Mouse (Mus musculus) midbrain, embryonic 11.5 days (tissue): ENCODE data around the gene Cotl1. TPM values are rescaled to one million over a fixed set of nuclear protein-coding genes. Genes with fewer than 3 reads are reported as not detected.

Experiments used
- ATAC-seq: fragments of 200-750 bp; cut with Nextera tagmentation; 2 replicates; pipeline ENCODE4 v1.8.0; 2017; ENCODE audit warnings: moderate TSS enrichment, moderate library complexity; ENCODE audit not compliant: low FRiP score
- DNase-seq: peaks from one replicate; pipeline ENCODE4 v3.0.0; 2015; ENCODE audit warnings: low spot score; ENCODE audit errors: missing footprints
- H3K27ac ChIP-seq: fragments of 300-500 bp; sonication (generic); 2 replicates; pipeline ENCODE4 v1.5.1; 2014; ENCODE audit warnings: low read depth, low read length
- H3K27me3 ChIP-seq: fragments of 300-500 bp; sonication (generic); 2 replicates; pipeline ENCODE4 v1.6.1; 2014; ENCODE audit warnings: mild to moderate bottlenecking, low read length, moderate library complexity, mixed read lengths; ENCODE audit not compliant: control insufficient read depth, insufficient read depth
- H3K36me3 ChIP-seq: fragments of 300-500 bp; sonication (generic); 2 replicates; pipeline ENCODE4 v1.6.1; 2014; ENCODE audit warnings: mild to moderate bottlenecking, low read length, moderate library complexity, mixed read lengths; ENCODE audit not compliant: control insufficient read depth, insufficient read depth
- H3K4me1 ChIP-seq: fragments of 300-500 bp; sonication (generic); 2 replicates; pipeline ENCODE4 v1.6.1; 2014; ENCODE audit warnings: low read length; ENCODE audit not compliant: control insufficient read depth, insufficient read depth
- H3K4me2 ChIP-seq: fragments of 300-500 bp; sonication (generic); 2 replicates; pipeline ENCODE4 v1.6.1; 2014; ENCODE audit warnings: mild to moderate bottlenecking, moderate library complexity
- H3K4me3 ChIP-seq: fragments of 300-500 bp; sonication (generic); 2 replicates; pipeline ENCODE4 v1.5.1; 2014; ENCODE audit warnings: low read depth, low read length
- H3K9ac ChIP-seq: fragments of 300-500 bp; sonication (generic); 2 replicates; pipeline ENCODE4 v1.6.1; 2014; ENCODE audit warnings: low read length
- H3K9me3 ChIP-seq: fragments of 300-500 bp; sonication (generic); 2 replicates; pipeline ENCODE4 v1.6.1; 2016; ENCODE audit warnings: low read length; ENCODE audit not compliant: control insufficient read depth
- WGBS: fragments of 180-500 bp; shearing (Covaris S2); extraction: QIAGEN DNeasy Blood & Tissue Kit; methylation state at CpG from one replicate; pipeline ENCODE4 v1.1.7; 2014; 5-methylcytosine and 5-hydroxymethylcytosine counted together
- polyA plus RNA-seq: library from polyadenylated mRNA; unstranded; fragments of >200 nt; fragmentation: Nextera tagmentation; extraction: Ambion mirVana; gene quantifications from 2 replicates; pipeline ENCODE4 v1.2.1, GENCODE M21; 2014

Cotl1 gene
- polyA plus RNA-seq, 1 experiment from 2014 or later, result 445 TPM

DNA sequence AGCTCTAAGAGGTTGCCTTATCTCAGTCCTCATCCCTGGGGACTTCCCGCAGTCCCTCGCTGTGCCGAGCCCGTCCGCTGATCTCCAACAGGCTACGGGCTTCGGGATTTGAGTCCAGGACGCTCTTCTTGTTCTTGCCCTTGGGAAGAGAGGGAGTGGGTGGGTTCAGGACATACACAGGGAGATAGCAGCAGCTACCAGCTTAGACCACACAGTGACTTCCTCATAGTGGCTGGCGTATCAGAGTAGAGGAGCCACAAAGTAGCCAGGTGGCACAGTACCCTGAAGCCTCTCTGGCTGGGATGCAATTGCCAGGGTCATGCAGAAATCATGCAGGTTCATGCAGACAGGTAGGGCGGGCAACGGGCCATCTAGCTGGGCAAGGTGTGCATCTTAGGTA is 78.7 kb downstream of the Cotl1 start:
- no peak overlapping the region for H3K9ac ChIP-seq
- H3K4me1 ChIP-seq, result peaks cover 4% of the 10 kb centered on the region
- no peak overlapping the region for H3K4me3 ChIP-seq
- ATAC-seq, result no peak
- no peak overlapping the region for H3K27ac ChIP-seq
- H3K36me3 ChIP-seq, result peaks cover 4% of the 10 kb centered on the region; the same call in 1 of the 2 replicates
- no peak overlapping the region for H3K4me2 ChIP-seq
- no peaks in the 10 kb centered on the region for H3K27me3 ChIP-seq
- no peaks in the 10 kb centered on the region for H3K9me3 ChIP-seq
- no peak for DNase-seq
- WGBS, result 90% methylated on average over 11 of the region's 11 CpGs

Other genes with a start within 250 kb of the Cotl1 start
- 11.1 and 13.4 TPM in 2 replicates for gene Taf1c, start 235.3 kb downstream of the Cotl1 start, polyA plus RNA-seq
- gene Adad2, start 227.8 kb downstream of the Cotl1 start, polyA plus RNA-seq, result 0.11 and 0.27 TPM in 2 replicates
- 0.15 and 0.18 TPM in 2 replicates for gene Kcng4, start 204.9 kb downstream of the Cotl1 start, polyA plus RNA-seq
- 8.8 and 11.8 TPM in 2 replicates for gene Wfdc1, start 174.2 kb downstream of the Cotl1 start, polyA plus RNA-seq
- 0.22 and 0.33 TPM in 2 replicates for gene Atp2c2, start 140.5 kb downstream of the Cotl1 start, polyA plus RNA-seq
- gene Tldc1, start 62.1 kb downstream of the Cotl1 start, polyA plus RNA-seq, result 6.8 and 7.1 TPM in 2 replicates
- 8.2 and 10.2 TPM in 2 replicates for gene Klhl36, start 21.7 kb upstream of the Cotl1 start, polyA plus RNA-seq
- 150 and 152 TPM in 2 replicates for gene Usp10, start 69.8 kb upstream of the Cotl1 start, polyA plus RNA-seq
- gene Gm20388, start 70.3 kb upstream of the Cotl1 start, polyA plus RNA-seq, result 3.0 TPM in 1 of 2 replicates, not detected in the other
- gene Crispld2, start 151.9 kb upstream of the Cotl1 start, polyA plus RNA-seq, result 2.3 and 2.9 TPM in 2 replicates